Mouse (Mus musculus) hindbrain, postnatal 0 days (tissue): ENCODE results near the gene Cd300c. TPM values are rescaled to one million over a fixed set of nuclear protein-coding genes. Genes with fewer than 3 reads are reported as not detected.

Experiments used
- ATAC-seq: fragments of 200-750 bp; cut with Nextera tagmentation; 2 replicates; pipeline ENCODE4 v1.8.0; 2017; ENCODE audit warnings: mild to moderate bottlenecking, moderate TSS enrichment, moderate library complexity
- DNase-seq: peaks from one replicate; pipeline ENCODE4 v3.0.0-alpha.2; 2015; ENCODE audit warnings: low spot score
- H3K27ac ChIP-seq: fragments of 300-500 bp; sonication (generic); 2 replicates; pipeline ENCODE4 v1.5.1; 2014; ENCODE audit warnings: mild to moderate bottlenecking
- H3K27me3 ChIP-seq: fragments of 300-500 bp; sonication (generic); 2 replicates; pipeline ENCODE4 v1.6.1; 2014; ENCODE audit warnings: low read length, mixed read lengths; ENCODE audit not compliant: insufficient read depth
- H3K36me3 ChIP-seq: fragments of 300-500 bp; sonication (generic); 2 replicates; pipeline ENCODE4 v1.6.1; 2014; ENCODE audit warnings: low read length, mixed read lengths; ENCODE audit not compliant: insufficient read depth
- H3K4me1 ChIP-seq: fragments of 300-500 bp; sonication (generic); 2 replicates; pipeline ENCODE4 v1.6.1; 2014; ENCODE audit warnings: antibody characterized with exemption, low read length, mixed read lengths; ENCODE audit not compliant: insufficient read depth
- H3K4me2 ChIP-seq: fragments of 300-500 bp; sonication (generic); 2 replicates; pipeline ENCODE4 v1.6.1; 2014; ENCODE audit warnings: low read depth, mild to moderate bottlenecking, low read length, moderate library complexity, mixed read lengths
- H3K4me3 ChIP-seq: fragments of 300-500 bp; sonication (generic); 2 replicates; pipeline ENCODE4 v1.5.1; 2014; ENCODE audit warnings: low read length
- H3K9ac ChIP-seq: fragments of 300-500 bp; sonication (generic); replicated peaks from 2 replicates; pipeline ENCODE4 v1.6.1; 2014; ENCODE audit warnings: mild to moderate bottlenecking, low read length, moderate library complexity, mixed read lengths
- H3K9me3 ChIP-seq: fragments of 300-500 bp; sonication (generic); 2 replicates; pipeline ENCODE4 v1.6.1; 2016; ENCODE audit warnings: low read length, mixed read lengths
- CTCF ChIP-seq: IDR thresholded peaks from 2 replicates; pipeline ENCODE4 v1.5.1; 2016; ENCODE audit warnings: antibody characterized with exemption, control low read depth, low read depth
- WGBS: fragments of 180-500 bp; shearing (Covaris S2); extraction: QIAGEN DNeasy Blood & Tissue Kit; methylation state at CpG from one replicate; pipeline ENCODE4 v1.1.7; 2014; 5-methylcytosine and 5-hydroxymethylcytosine counted together
- polyA plus RNA-seq: library from polyadenylated mRNA; unstranded; fragments of >200 nt; fragmentation: Nextera tagmentation; extraction: Ambion mirVana; gene quantifications from 2 replicates; pipeline ENCODE4 v1.2.1, GENCODE M21; 2015
- total RNA-seq: library from RNA; depleted of rRNA; stranded (reverse); fragments of >200 nt; gene quantifications from 2 replicates; pipeline ENCODE4 v1.2.3, GENCODE M21; 2014

The Cd300c gene
- total and polyA plus RNA-seq, 2 experiments from 2014 or later: not detected

- no peak overlapping the region for H3K27ac ChIP-seq
- H3K4me2 ChIP-seq: no peak overlapping the region
- H3K4me3 ChIP-seq: no peak overlapping the region
- H3K27me3 ChIP-seq: no peaks in the 10 kb centered on the region
- WGBS: 62% methylated on average over 3 of the region's 3 CpGs
- no peak overlapping the region for H3K9ac ChIP-seq
- H3K9me3 ChIP-seq: no peaks in the 10 kb centered on the region
- ATAC-seq: no peak
- no peak for DNase-seq
- H3K4me1 ChIP-seq: no peaks in the 10 kb centered on the region
- no peaks in the 10 kb centered on the region for H3K36me3 ChIP-seq
- TF ChIP-seq CTCF: no peak
Measured at GRCm38 (mm10) chr11:114965182-114965828, 3.7 kb downstream of the Cd300c start.

GRCm38 (mm10) chr11:114960369-114960768 is 8.6 kb downstream of the Cd300c start:
- no peak for TF ChIP-seq CTCF
- WGBS: 60% methylated on average over 1 of the region's 1 CpGs

GRCm38 (mm10) chr11:114934144-114934543 is 34.8 kb downstream of the Cd300c start, which contains the start of gene Cd300lb:
Gene Cd300lb (minus strand): TSS chr11:114934386.
- no peaks in the 10 kb centered on the region for H3K9me3 ChIP-seq
- DNase-seq: no peak
- H3K4me3 ChIP-seq: no peak within 1 kb of the TSS
- H3K27me3 ChIP-seq: no peaks in the 10 kb centered on the region
- no peak for ATAC-seq
- WGBS: 60% methylated on average over 6 of the region's 6 CpGs
- no peak within 1 kb of the TSS for H3K4me2 ChIP-seq
- no peak within 1 kb of the TSS for H3K9ac ChIP-seq
- no peak for TF ChIP-seq CTCF
- H3K36me3 ChIP-seq: no peaks in the 10 kb centered on the region
- H3K27ac ChIP-seq: no peak within 1 kb of the TSS
- no peaks in the 10 kb centered on the region for H3K4me1 ChIP-seq

More at GRCm38 (mm10) chr11:114960369-114960768, 8.6 kb downstream of the Cd300c start:
- Histone ChIP-seq H3K4me3 (no peak overlapping the region), H3K27ac (no peak overlapping the region), H3K9ac (no peak overlapping the region), H3K4me2 (no peak overlapping the region), H3K4me1 (no peaks in the 10 kb centered on the region), H3K9me3 (no peaks in the 10 kb centered on the region), H3K27me3 (no peaks in the 10 kb centered on the region), H3K36me3 (no peaks in the 10 kb centered on the region)
- DNase-seq (no peak), ATAC-seq (no peak)

- WGBS: 86% methylated on average over 4 of the region's 4 CpGs
- H3K4me2 ChIP-seq: no peak overlapping the region
Measured at GRCm38 (mm10) chr11:114933591-114933990, 35.4 kb downstream of the Cd300c start.

GRCm38 (mm10) chr11:114931041-114931440 is 37.9 kb downstream of the Cd300c start:
- H3K4me3 ChIP-seq: no peak overlapping the region
- no peak overlapping the region for H3K27ac ChIP-seq
- no peak for TF ChIP-seq CTCF
- ATAC-seq (no peak), DNase-seq (no peak)
- H3K9ac ChIP-seq: no peak overlapping the region
- no peaks in the 10 kb centered on the region for H3K9me3 ChIP-seq
- H3K36me3 ChIP-seq: no peaks in the 10 kb centered on the region
- no peaks in the 10 kb centered on the region for H3K4me1 ChIP-seq
- no peak overlapping the region for H3K4me2 ChIP-seq
- no peaks in the 10 kb centered on the region for H3K27me3 ChIP-seq
- 70% methylated on average over 5 of the region's 5 CpGs for WGBS

More at GRCm38 (mm10) chr11:114933591-114933990, 35.4 kb downstream of the Cd300c start:
- no peaks in the 10 kb centered on the region for H3K27me3 ChIP-seq
- DNase-seq: no peak
- H3K36me3 ChIP-seq: no peaks in the 10 kb centered on the region
- no peak overlapping the region for H3K27ac ChIP-seq
- ATAC-seq: no peak
- no peak for TF ChIP-seq CTCF
- H3K9ac ChIP-seq: no peak overlapping the region
- H3K9me3 ChIP-seq: no peaks in the 10 kb centered on the region
- H3K4me3 ChIP-seq: no peak overlapping the region
- H3K4me1 ChIP-seq: no peaks in the 10 kb centered on the region

- Histone ChIP-seq H3K9ac (no peak overlapping the region), H3K4me3 (no peak overlapping the region), H3K27ac (no peak overlapping the region), H3K9me3 (no peaks in the 10 kb centered on the region), H3K4me1 (no peaks in the 10 kb centered on the region), H3K36me3 (no peaks in the 10 kb centered on the region), H3K27me3 (no peaks in the 10 kb centered on the region), H3K4me2 (no peak overlapping the region)
- DNase-seq (no peak), ATAC-seq (no peak)
- WGBS: 91% methylated on average over 2 of the region's 2 CpGs
- no peak for TF ChIP-seq CTCF
Measured at GRCm38 (mm10) chr11:114929581-114929980, 39.4 kb downstream of the Cd300c start.

GRCm38 (mm10) chr11:114923961-114924360 is 45.0 kb downstream of the Cd300c start:
- no peak overlapping the region for H3K4me2 ChIP-seq
- no peak overlapping the region for H3K4me3 ChIP-seq
- no peaks in the 10 kb centered on the region for H3K27me3 ChIP-seq
- TF ChIP-seq CTCF: peak; percentile 41
- no peak for DNase-seq
- H3K9me3 ChIP-seq: no peaks in the 10 kb centered on the region
- no peak overlapping the region for H3K9ac ChIP-seq
- WGBS: 78% methylated on average over 4 of the region's 4 CpGs
- H3K36me3 ChIP-seq: no peaks in the 10 kb centered on the region
- no peak overlapping the region for H3K27ac ChIP-seq
- H3K4me1 ChIP-seq: no peaks in the 10 kb centered on the region
- no peak for ATAC-seq
